Mouse (Mus musculus): ENCODE data around the gene Gpx6. TPM values are rescaled to one million over a fixed set of nuclear protein-coding genes. Genes with fewer than 3 reads are reported as not detected.
A peak's percentile ranks its signal among the peaks of the same experiment; 100 is the strongest.

Gpx6 gene
- polyA plus RNA-seq, 1 experiment from 2014 or later, result not detected

DNA sequence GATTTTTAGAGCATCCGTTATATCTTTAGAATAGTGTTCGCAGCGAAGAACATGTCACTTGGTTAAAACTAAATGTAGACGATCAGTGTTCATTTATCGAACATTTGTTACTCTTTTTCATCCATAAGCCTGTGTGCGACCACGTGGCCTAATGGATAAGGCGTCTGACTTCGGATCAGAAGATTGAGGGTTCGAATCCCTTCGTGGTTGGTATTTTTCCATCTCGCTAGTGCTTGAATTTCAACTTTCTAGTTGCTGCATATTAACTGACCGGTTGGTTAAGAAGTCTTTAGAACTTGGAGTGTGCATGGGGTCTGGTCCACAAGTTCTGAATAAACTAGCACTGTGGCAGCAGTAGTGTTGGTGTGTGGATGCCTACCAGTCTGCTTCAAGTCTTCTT is 32.4 kb upstream of the Gpx6 start:
- H3K9me3 ChIP-seq (replicated peaks), result no peaks in the 10 kb centered on the region

GRCm38 (mm10) chr13:21292631-21293030 is 19.3 kb upstream of the Gpx6 start, which contains the start of gene Gpx5:
TSS of gene Gpx5 (minus strand) at chr13:21292731.
- Histone ChIP-seq H3K4me2 (no peak within 1 kb of the TSS), H3K4me1 (replicated peaks) (no peaks in the 10 kb centered on the region), H3K36me3 (no peaks in the 10 kb centered on the region), H3K27ac (no peak within 1 kb of the TSS), H3K4me3 (replicated peaks) (no peak within 1 kb of the TSS), H3K27me3 (no peaks in the 10 kb centered on the region), H3K9me3 (replicated peaks) (no peaks in the 10 kb centered on the region), H3K9ac (no peak within 1 kb of the TSS)
- no peak for ATAC-seq (ENCODE audit: low read depth)
- 74% methylated on average over 6 of the region's 6 CpGs for WGBS (ENCODE audit: insufficient replicate concordance)
- no peak for DNase-seq

More for the DNA sequence above, 32.4 kb upstream of the Gpx6 start:
- Histone ChIP-seq H3K4me3 (replicated peaks) (peak overlapping the region; percentile 61), H3K27ac (no peak overlapping the region), H3K27me3 (0 out of 2 replicates have a peak, but pooled peaks cover 3% of the 10 kb centered on the region), H3K36me3 (no peaks in the 10 kb centered on the region), H3K4me2 (peak overlapping the region; percentile 72), H3K9ac (peak overlapping the region; percentile 54), H3K4me1 (replicated peaks) (peaks cover 27% of the 10 kb centered on the region)
- peak; percentile 65 for DNase-seq
- WGBS (ENCODE audit: insufficient replicate concordance), result under 1% methylated on average over 13 of the region's 13 CpGs
- ATAC-seq (ENCODE audit: low read depth), result peak; percentile 78

- Histone ChIP-seq H3K9me3 (replicated peaks) (no peaks in the 10 kb centered on the region), H3K36me3 (no peaks in the 10 kb centered on the region), H3K9ac (no peak overlapping the region), H3K4me2 (no peak overlapping the region), H3K4me3 (replicated peaks) (no peak overlapping the region), H3K27me3 (no peaks in the 10 kb centered on the region), H3K27ac (no peak overlapping the region), H3K4me1 (replicated peaks) (no peaks in the 10 kb centered on the region)
- DNase-seq, result no peak
- ATAC-seq (ENCODE audit: low read depth), result no peak
- 43% methylated on average over 3 of the region's 3 CpGs for WGBS (ENCODE audit: insufficient replicate concordance)
Measured at GRCm38 (mm10) chr13:21298557-21298956, 13.4 kb upstream of the Gpx6 start.

GRCm38 (mm10) chr13:21304483-21305066 is 7.3 kb upstream of the Gpx6 start:
- Histone ChIP-seq H3K4me1 (replicated peaks) (peaks cover 1% of the 10 kb centered on the region), H3K27me3 (no peaks in the 10 kb centered on the region), H3K9me3 (replicated peaks) (no peaks in the 10 kb centered on the region), H3K27ac (no peak overlapping the region), H3K4me3 (replicated peaks) (no peak overlapping the region), H3K36me3 (no peaks in the 10 kb centered on the region), H3K4me2 (no peak overlapping the region), H3K9ac (no peak overlapping the region)
- WGBS (ENCODE audit: insufficient replicate concordance), result 64% methylated on average over 3 of the region's 3 CpGs
- DNase-seq, result no peak
- no peak for ATAC-seq (ENCODE audit: low read depth)

DNA sequence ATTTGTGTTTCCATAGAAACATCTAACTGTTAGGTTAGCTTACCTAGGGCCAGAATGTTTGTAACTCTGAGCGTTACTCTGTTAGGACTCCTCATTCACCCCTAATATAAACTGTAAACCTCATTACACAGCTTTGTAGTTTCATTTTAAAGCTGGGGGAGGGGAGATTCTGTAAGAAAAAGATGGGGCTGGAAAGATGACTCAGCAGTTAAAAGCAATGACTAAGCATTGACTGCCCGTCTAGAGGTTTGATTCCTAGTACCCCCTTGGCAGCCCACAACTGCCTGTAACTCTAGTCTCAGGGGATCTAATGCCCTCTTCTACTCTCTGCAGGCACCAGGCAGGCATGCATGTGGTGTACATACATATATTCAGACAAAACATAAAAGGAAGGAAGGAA is 2.1 kb upstream of the Gpx6 start:
- DNase-seq (no peak), ATAC-seq (ENCODE audit: low read depth) (no peak)
- Histone ChIP-seq H3K9ac (no peak overlapping the region), H3K4me2 (no peak overlapping the region), H3K4me1 (replicated peaks) (peaks cover 5% of the 10 kb centered on the region), H3K27me3 (no peaks in the 10 kb centered on the region), H3K27ac (no peak overlapping the region), H3K9me3 (replicated peaks) (no peaks in the 10 kb centered on the region), H3K4me3 (replicated peaks) (no peak overlapping the region), H3K36me3 (no peaks in the 10 kb centered on the region)
- WGBS (ENCODE audit: insufficient replicate concordance), result 41% methylated on average over 2 of the region's 2 CpGs

- WGBS (ENCODE audit: insufficient replicate concordance), result 27% methylated on average over 4 of the region's 5 CpGs
- H3K4me2 ChIP-seq, result no peak overlapping the region
- peaks cover 5% of the 10 kb centered on the region for H3K4me1 ChIP-seq (replicated peaks)
- H3K27me3 ChIP-seq, result no peaks in the 10 kb centered on the region
- no peaks in the 10 kb centered on the region for H3K9me3 ChIP-seq (replicated peaks)
- H3K4me3 ChIP-seq (replicated peaks), result no peak overlapping the region
- ATAC-seq (ENCODE audit: low read depth) (no peak), DNase-seq (no peak)
- H3K36me3 ChIP-seq, result no peaks in the 10 kb centered on the region
- no peak overlapping the region for H3K27ac ChIP-seq
- no peak overlapping the region for H3K9ac ChIP-seq
Measured at GRCm38 (mm10) chr13:21312854-21313253, 929 bp downstream of the Gpx6 start.

GRCm38 (mm10) chr13:21313903-21314302 is 2.0 kb downstream of the Gpx6 start:
- H3K4me1 ChIP-seq (replicated peaks), result peaks cover 5% of the 10 kb centered on the region
- H3K4me3 ChIP-seq (replicated peaks), result no peak overlapping the region
- ATAC-seq (ENCODE audit: low read depth), result no peak
- no peak overlapping the region for H3K9ac ChIP-seq
- no peak for DNase-seq
- H3K4me2 ChIP-seq, result no peak overlapping the region
- no peaks in the 10 kb centered on the region for H3K36me3 ChIP-seq
- H3K27ac ChIP-seq, result no peak overlapping the region
- WGBS (ENCODE audit: insufficient replicate concordance), result 57% methylated on average over 4 of the region's 4 CpGs
- no peaks in the 10 kb centered on the region for H3K9me3 ChIP-seq (replicated peaks)
- H3K27me3 ChIP-seq, result no peaks in the 10 kb centered on the region

DNA sequence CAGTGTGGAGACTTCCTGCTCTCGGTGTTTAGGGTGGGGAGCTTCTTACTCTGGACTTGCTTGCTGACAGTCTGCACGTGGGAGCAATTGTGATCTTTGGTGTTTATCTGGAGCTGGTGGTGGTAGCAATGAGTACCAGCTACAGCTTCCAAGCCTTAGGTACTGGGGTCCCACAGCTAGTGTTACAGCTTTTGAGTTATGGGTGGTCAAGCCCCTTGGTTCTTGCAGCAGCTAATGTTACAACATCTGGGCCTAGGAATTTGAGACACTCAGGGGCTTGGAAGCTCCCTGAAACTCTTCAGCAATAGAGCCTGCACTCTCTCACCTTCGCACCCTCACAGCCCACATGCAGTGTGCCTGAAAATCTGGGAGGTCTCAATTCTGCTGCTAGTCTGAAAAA is 8.3 kb downstream of the Gpx6 start:
- ATAC-seq (ENCODE audit: low read depth) (no peak), DNase-seq (no peak)
- Histone ChIP-seq H3K9ac (no peak overlapping the region), H3K27ac (no peak overlapping the region), H3K9me3 (replicated peaks) (no peaks in the 10 kb centered on the region), H3K4me2 (no peak overlapping the region), H3K27me3 (peaks cover 36% of the 10 kb centered on the region), H3K4me3 (replicated peaks) (no peak overlapping the region), H3K4me1 (replicated peaks) (peaks cover 5% of the 10 kb centered on the region), H3K36me3 (no peaks in the 10 kb centered on the region)
- WGBS (ENCODE audit: insufficient replicate concordance), result 37% methylated on average over 3 of the region's 3 CpGs

DNA sequence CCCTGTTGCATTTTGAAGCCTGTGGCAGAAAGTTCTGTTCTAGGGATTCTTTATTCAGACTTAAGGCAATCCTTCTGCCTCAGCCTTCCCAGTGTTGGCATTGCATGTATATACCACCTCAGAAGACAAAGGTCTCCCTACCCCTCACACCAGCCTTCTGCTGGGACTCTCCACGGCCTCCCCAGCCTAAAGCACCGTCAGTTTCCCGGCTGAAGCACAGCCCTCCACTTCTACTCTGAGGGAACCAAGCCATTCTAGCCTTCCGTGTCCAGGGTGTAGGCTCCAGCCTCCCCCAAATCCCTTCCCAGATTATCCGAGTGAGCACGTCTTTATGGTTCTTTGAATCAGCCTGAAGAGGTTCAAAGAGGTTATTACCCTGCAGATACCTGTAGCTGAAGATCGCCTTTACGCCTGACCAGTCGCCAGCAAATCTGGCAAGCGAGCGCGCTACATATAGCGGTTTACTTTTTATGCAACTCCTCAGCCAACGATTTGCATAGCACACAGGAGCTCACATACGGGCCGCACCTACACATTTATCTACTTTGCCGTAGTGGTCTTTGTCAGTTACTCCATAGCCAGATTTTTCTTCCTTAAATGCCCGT is 10.1 kb downstream of the Gpx6 start:
- H3K9me3 ChIP-seq (replicated peaks), result no peaks in the 10 kb centered on the region
- no peaks in the 10 kb centered on the region for H3K36me3 ChIP-seq
- WGBS (ENCODE audit: insufficient replicate concordance), result 4% methylated on average over 18 of the region's 18 CpGs
- H3K4me1 ChIP-seq (replicated peaks), result peaks cover 13% of the 10 kb centered on the region
- DNase-seq, result no peak
- peak overlapping the region; percentile 45 for H3K4me3 ChIP-seq (replicated peaks)
- no peak overlapping the region for H3K27ac ChIP-seq
- 0 out of 2 replicates have a peak overlapping the region, but pooled peaks have one; percentile 8 for H3K9ac ChIP-seq
- ATAC-seq (ENCODE audit: low read depth), result no peak
- peaks cover 40% of the 10 kb centered on the region for H3K27me3 ChIP-seq
- peak overlapping the region; percentile 54 for H3K4me2 ChIP-seq

DNA sequence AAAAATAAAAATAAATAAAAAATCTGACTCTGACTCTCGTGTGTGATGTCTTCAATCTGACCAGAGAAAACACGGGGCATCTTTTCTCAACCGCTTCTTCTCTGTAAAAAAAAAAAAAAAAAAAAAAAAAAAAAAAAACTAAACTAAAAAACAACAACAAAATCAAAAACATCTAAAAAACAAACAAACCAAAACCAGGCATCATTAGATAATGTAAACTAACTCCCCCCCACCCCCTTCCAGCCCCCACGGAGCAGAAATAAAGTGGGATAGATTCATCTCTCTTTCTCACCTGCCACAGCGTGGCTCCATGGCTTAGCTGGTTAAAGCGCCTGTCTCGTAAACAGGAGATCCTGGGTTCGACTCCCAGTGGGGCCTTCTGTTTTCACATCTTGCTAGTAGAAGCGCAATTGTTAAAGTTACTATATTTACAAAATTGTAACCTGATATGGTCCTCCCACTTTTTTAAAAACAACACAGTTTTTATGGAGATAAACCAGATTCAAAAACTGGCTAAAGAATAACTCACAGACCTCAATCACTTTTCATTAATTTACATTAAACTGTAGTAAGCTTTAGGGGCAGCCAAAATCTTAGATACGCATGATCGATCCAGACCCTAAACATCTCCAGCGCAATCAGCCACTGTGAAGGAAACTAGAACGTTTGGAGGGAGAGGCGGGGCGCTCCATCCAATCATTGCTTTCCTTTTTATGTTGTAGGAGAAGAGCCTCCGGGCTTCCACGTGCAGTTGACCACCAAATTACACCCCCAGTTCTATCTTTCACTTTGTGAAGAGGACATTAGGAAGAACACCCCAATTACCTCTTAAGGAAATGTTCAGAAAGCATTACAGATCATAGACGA is 10.8 kb downstream of the Gpx6 start:
- Histone ChIP-seq H3K27me3 (peaks cover 43% of the 10 kb centered on the region), H3K9ac (no peak overlapping the region), H3K36me3 (no peaks in the 10 kb centered on the region), H3K9me3 (replicated peaks) (no peaks in the 10 kb centered on the region), H3K4me1 (replicated peaks) (peaks cover 19% of the 10 kb centered on the region), H3K4me3 (replicated peaks) (peak overlapping the region; percentile 45), H3K27ac (no peak overlapping the region), H3K4me2 (peak overlapping the region; percentile 54)
- 15% methylated on average over 18 of the region's 18 CpGs for WGBS (ENCODE audit: insufficient replicate concordance)
- ATAC-seq (ENCODE audit: low read depth), result no peak
- DNase-seq, result no peak

DNA sequence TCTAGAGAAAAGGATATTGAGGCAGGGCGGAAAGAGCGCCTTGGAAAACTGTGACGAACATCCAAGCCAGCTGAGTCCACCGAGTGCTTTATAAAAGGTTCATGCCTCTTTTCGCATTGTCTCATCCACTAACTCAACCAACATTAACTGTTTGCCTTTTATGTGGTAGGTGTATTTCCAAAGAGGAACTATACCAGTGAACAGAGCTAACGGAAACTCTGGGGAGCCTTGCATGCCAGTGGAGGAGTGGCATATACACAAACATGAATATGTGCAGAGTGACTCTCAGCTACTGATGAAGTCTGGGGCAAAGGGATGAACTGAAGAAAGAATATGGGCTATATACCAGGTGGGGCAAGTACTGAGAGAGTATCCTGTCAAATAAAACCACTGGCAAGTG is 11.5 kb downstream of the Gpx6 start:
- peak overlapping the region; percentile 54 for H3K4me2 ChIP-seq
- no peak overlapping the region for H3K9ac ChIP-seq
- DNase-seq (no peak), ATAC-seq (ENCODE audit: low read depth) (no peak)
- H3K4me3 ChIP-seq (replicated peaks), result no peak overlapping the region
- no peaks in the 10 kb centered on the region for H3K36me3 ChIP-seq
- peaks cover 48% of the 10 kb centered on the region for H3K27me3 ChIP-seq
- H3K9me3 ChIP-seq (replicated peaks), result no peaks in the 10 kb centered on the region
- H3K4me1 ChIP-seq (replicated peaks), result peaks cover 19% of the 10 kb centered on the region
- H3K27ac ChIP-seq, result no peak overlapping the region
- WGBS (ENCODE audit: insufficient replicate concordance), result 39% methylated on average over 6 of the region's 6 CpGs

Data from liver, embryonic 13.5 days (tissue).